ENCODE assay signal across 9 mouse cellular contexts in the genomic region with DNA sequence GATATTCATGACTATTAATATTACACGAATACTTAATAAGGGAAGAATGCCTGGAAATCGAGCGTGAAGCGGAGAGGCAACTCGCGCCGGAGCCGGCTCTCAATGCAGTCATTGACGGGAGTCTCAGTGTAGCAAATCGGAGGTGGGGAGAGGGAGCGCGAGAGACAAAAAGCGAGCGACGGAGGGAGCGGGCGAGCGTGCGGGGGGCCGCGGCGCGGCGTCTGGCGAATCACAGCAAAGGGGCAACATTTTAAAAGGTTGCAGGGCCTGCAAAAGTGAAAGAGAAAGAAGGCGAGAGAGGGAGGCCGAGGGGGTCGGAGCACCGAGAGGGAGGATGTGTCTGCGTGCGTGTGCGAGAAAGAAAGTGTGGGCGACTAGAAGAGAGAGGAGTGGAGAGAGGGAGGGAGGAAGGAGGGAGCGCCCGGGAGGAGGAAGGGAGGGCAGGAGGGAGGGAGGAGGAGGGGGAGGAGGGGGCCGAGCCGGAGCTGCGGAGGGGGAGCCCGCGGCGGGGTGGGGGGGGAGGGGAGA. TPM values are rescaled to one million over a fixed set of nuclear protein-coding genes. Genes with fewer than 3 reads are reported as not detected.
DNase-seq lines count a peak whose midpoint lies in the region; ATAC-seq and TF ChIP-seq lines count a peak whose summit lies in the region.
"Had no signal": no experiment of that assay in that cellular context is flagged by ENCODE, and none has a peak within 500 bp of the region (broad histone marks: within the 10 kb centered on the region; RNA-seq: fewer than 3 reads in every experiment).

No protein-coding gene starts in this region.

- TF ChIP-seq POLR2A in cerebellum, adult 2 months (IDR thresholded peaks at IDR 0.05; ENCODE audit: borderline replicate concordance, insufficient read depth, low read length) = no peak; the same call in 1 of the 2 replicates
- no peak for TF ChIP-seq POLR2A in olfactory bulb, adult 2 months (IDR thresholded peaks at IDR 0.05; ENCODE audit: insufficient read depth, low read depth, low read length)

- H3K27ac ChIP-seq in cerebellum, adult 2 months (ENCODE audit: insufficient read depth, low read length) = no peak overlapping the region
- H3K27ac ChIP-seq in embryonic facial prominence, embryonic 12.5 days = peak overlapping the region; percentile 91
- H3K27ac ChIP-seq in hindbrain, embryonic 12.5 days = peak overlapping the region; percentile 94
- no peak overlapping the region for H3K27ac ChIP-seq in liver, embryonic 15.5 days (replicated peaks)
- H3K27ac ChIP-seq in olfactory bulb, adult 2 months (ENCODE audit: insufficient read depth, low read depth, low read length) = no peak overlapping the region

- intact Hi-C loops in gastrocnemius, postnatal 14 days (cut with DNase I; ENCODE audit: low total_unique reads) = no loop called here

- H3K4me2 ChIP-seq in embryonic facial prominence, embryonic 12.5 days (replicated peaks) = peak overlapping the region; percentile 69
- H3K4me2 ChIP-seq in hindbrain, embryonic 12.5 days (replicated peaks) = peak overlapping the region; percentile 57
- H3K4me2 ChIP-seq in liver, embryonic 15.5 days = peak overlapping the region; percentile 61

- H3K27me3 ChIP-seq in cerebellum, adult 2 months (ENCODE audit: control insufficient read depth, insufficient read depth, low read length) = peaks cover 4% of the 10 kb centered on the region; the same call in 1 of the 2 replicates
- H3K27me3 ChIP-seq in embryonic facial prominence, embryonic 12.5 days = peaks cover 56% of the 10 kb centered on the region
- peaks cover 69% of the 10 kb centered on the region for H3K27me3 ChIP-seq in hindbrain, embryonic 12.5 days
- H3K27me3 ChIP-seq in liver, embryonic 15.5 days = peaks cover 98% of the 10 kb centered on the region

- H3K4me1 ChIP-seq in cerebellum, adult 2 months (ENCODE audit: control insufficient read depth, insufficient read depth, low read length) = 0 out of 2 replicates have a peak, but pooled peaks cover 5% of the 10 kb centered on the region
- 0 out of 2 replicates have a peak, but pooled peaks cover 6% of the 10 kb centered on the region for H3K4me1 ChIP-seq in embryonic facial prominence, embryonic 12.5 days
- H3K4me1 ChIP-seq in hindbrain, embryonic 12.5 days = peaks cover 17% of the 10 kb centered on the region
- H3K4me1 ChIP-seq in liver, embryonic 15.5 days (replicated peaks) = peaks cover 11% of the 10 kb centered on the region
- peaks cover 22% of the 10 kb centered on the region for H3K4me1 ChIP-seq in olfactory bulb, adult 2 months (ENCODE audit: control insufficient read depth, insufficient read depth, low read length)

- H3K4me3 ChIP-seq in cerebellum, adult 2 months (replicated peaks; ENCODE audit: insufficient read depth, low read depth, low read length) = peak overlapping the region; percentile 28
- H3K4me3 ChIP-seq in embryonic facial prominence, embryonic 12.5 days = peak overlapping the region; percentile 53
- H3K4me3 ChIP-seq in hindbrain, embryonic 12.5 days = peak overlapping the region; percentile 44
- H3K4me3 ChIP-seq in liver, embryonic 15.5 days (replicated peaks) = peak overlapping the region; percentile 49
- peak overlapping the region; percentile 38 for H3K4me3 ChIP-seq in olfactory bulb, adult 2 months (ENCODE audit: insufficient read depth, low read depth, low read length)

- H3K9me3 ChIP-seq in embryonic facial prominence, embryonic 12.5 days = no peaks in the 10 kb centered on the region
- H3K9me3 ChIP-seq in hindbrain, embryonic 12.5 days (replicated peaks) = no peaks in the 10 kb centered on the region
- no peaks in the 10 kb centered on the region for H3K9me3 ChIP-seq in liver, embryonic 15.5 days (replicated peaks)

- H3K36me3 ChIP-seq in embryonic facial prominence, embryonic 12.5 days = no peaks in the 10 kb centered on the region
- H3K36me3 ChIP-seq in hindbrain, embryonic 12.5 days = no peaks in the 10 kb centered on the region
- H3K36me3 ChIP-seq in liver, embryonic 15.5 days (replicated peaks) = no peaks in the 10 kb centered on the region

- peak overlapping the region; percentile 77 for H3K9ac ChIP-seq in embryonic facial prominence, embryonic 12.5 days
- H3K9ac ChIP-seq in hindbrain, embryonic 12.5 days = peak overlapping the region; percentile 71
- H3K9ac ChIP-seq in liver, embryonic 15.5 days = no peak overlapping the region

- peak; percentile 71; the same call in 1 of the 2 replicates for ATAC-seq in embryonic facial prominence, embryonic 12.5 days (ENCODE audit: insufficient number of reproducible peaks, insufficient read depth, low FRiP score, low TSS enrichment)
- ATAC-seq in hindbrain, embryonic 12.5 days (ENCODE audit: low FRiP score) = peak; percentile 84
- no peak for ATAC-seq in liver, embryonic 15.5 days (ENCODE audit: insufficient read depth)

- DNase-seq in cerebellum, adult 2 months = peak; percentile 36 to 58
- no peak for DNase-seq in cerebellum, adult 11 months
- DNase-seq in CD4-positive, CD25-positive, alpha-beta regulatory T cell, adult 2 months (ENCODE audit: low read depth, low spot score) = peak; percentile 64
- no peak for DNase-seq in gastrocnemius, postnatal 14 days

- WGBS in cerebellum, adult 2 months = 1% methylated on average over 36 of the region's 41 CpGs
- WGBS in embryonic facial prominence, embryonic 12.5 days = under 1% methylated on average over 36 of the region's 41 CpGs
- WGBS in hindbrain, embryonic 12.5 days = under 1% methylated on average over 35 of the region's 41 CpGs
- WGBS in liver, embryonic 15.5 days (ENCODE audit: insufficient replicate concordance) = under 1% methylated on average over 40 of the region's 41 CpGs
- 1% methylated on average over 39 of the region's 41 CpGs for WGBS in olfactory bulb, adult 2 months

- TF ChIP-seq CTCF in cerebellum, adult 2 months (IDR thresholded peaks at IDR 0.05; ENCODE audit: borderline replicate concordance, insufficient read depth, low read depth, low read length) = no peak
- TF ChIP-seq CTCF in olfactory bulb, adult 2 months (IDR thresholded peaks at IDR 0.05; ENCODE audit: insufficient read depth, low read depth, low read length) = no peak

RNA-seq across cellular contexts. Expression of a gene that starts 7.5 kb away (rescaled TPM):
- polyA plus RNA-seq in cerebellum, adult 2 months (2012; rRNA removed) = 5.1 and 6.9 TPM in 2 replicates
- 8.5 and 9.5 TPM in 2 replicates for polyA plus RNA-seq in embryonic facial prominence, embryonic 12.5 days (2016; fragmentation: Nextera tagmentation; extraction: Ambion mirVana)
- polyA plus RNA-seq in hindbrain, embryonic 12.5 days (2016; fragmentation: Nextera tagmentation; extraction: Ambion mirVana) = 20.5 and 21.1 TPM in 2 replicates
- polyA plus RNA-seq in liver, embryonic 15.5 days (2015; fragmentation: Nextera tagmentation; extraction: Ambion mirVana) = not detected in 2 replicates
- not detected in 2 replicates for polyA plus RNA-seq in olfactory bulb, adult 2 months (2012; ENCODE audit: insufficient read depth, insufficient read length, low replicate concordance, missing spikeins)
- not detected for total RNA-seq in gastrocnemius, postnatal 14 days (2021)
- total RNA-seq: MEL had no signal

Comparison
In these comparisons a context has a peak if more than half of its experiments do, and no peak if none do; other contexts are left out.
1. DNase-seq: peak in cerebellum, adult 2 months (2 of 2) and CD4-positive, CD25-positive, alpha-beta regulatory T cell, adult 2 months (single experiment); none in cerebellum, adult 11 months (single experiment) and gastrocnemius, postnatal 14 days (single experiment).
2. H3K27ac ChIP-seq: peak in embryonic facial prominence, embryonic 12.5 days (single experiment) and hindbrain, embryonic 12.5 days (single experiment); none in cerebellum, adult 2 months (single experiment), liver, embryonic 15.5 days (single experiment) and olfactory bulb, adult 2 months (single experiment).
3. Peak in every context shown above with its lines, with median percentiles within 50 percentile points of each other: H3K4me3 ChIP-seq and H3K4me2 ChIP-seq.